Mouse (Mus musculus): ENCODE results near the gene Auh.

- TF ChIP-seq CTCF (IDR thresholded peaks at IDR 0.05 in 2 of 3, conservative IDR thresholded peaks at IDR 0.05 in 1 of 3; ENCODE audit: control insufficient read depth in 1 of 3, insufficient read depth in 1 of 3, low read depth in 2 of 3, low read length in 3 of 3, poor library complexity in 1 of 3, severe bottlenecking in 1 of 3) = no peak
- TF ChIP-seq E2F4 (IDR thresholded peaks at IDR 0.05; ENCODE audit: borderline replicate concordance, low read depth, low read length) = no peak
- TF ChIP-seq UBTF (IDR thresholded peaks at IDR 0.05; ENCODE audit: borderline replicate concordance, insufficient read depth, low read depth, low read length) = no peak
- TF ChIP-seq EP300 (IDR thresholded peaks at IDR 0.05; ENCODE audit: low read depth in 1 of 2, low read length in 2 of 2) = no peak
- TF ChIP-seq TCF12 (IDR thresholded peaks at IDR 0.05; ENCODE audit: low read depth, low read length) = no peak
- no peak for TF ChIP-seq GABPA (IDR thresholded peaks at IDR 0.05; ENCODE audit: low read depth, low read length)
- no peak for TF ChIP-seq MAFK (IDR thresholded peaks at IDR 0.05; ENCODE audit: borderline replicate concordance, low read depth, low read length)
- no peak for TF ChIP-seq MYC (IDR thresholded peaks at IDR 0.05; ENCODE audit: low read depth, low read length)
Observed at GRCm38 (mm10) chr13:52859065-52859820, 70.2 kb downstream of the Auh start.
